Mouse (Mus musculus) left cerebral cortex, adult 6 months (tissue): ENCODE data around the gene Lgi1. TPM values are rescaled to one million over a fixed set of nuclear protein-coding genes. Genes with fewer than 3 reads are reported as not detected.

Experiments used
- long read RNA-seq, 2 experiments: library from polyadenylated mRNA; unstranded; transcript quantifications; one replicate each; pipeline ENCODE4 v2.0.0; 2019 to 2020
- polyA plus RNA-seq: library from polyadenylated mRNA; unstranded; fragments of <200 nt; fragmentation: Nextera tagmentation; gene quantifications from 2 replicates; pipeline ENCODE4 v1.2.3, GENCODE M21; 2021

Gene Lgi1
- polyA plus RNA-seq, result 53.6 and 77.5 TPM in 2 replicates
- long read RNA-seq, experiment 1, full-length matches to known transcripts, result 269 of 341 reads
- long read RNA-seq, experiment 1, partial matches to known transcripts, result 51 of 341 reads
- long read RNA-seq, experiment 1, other reads (novel, unspliced or antisense), result 21 of 341 reads
- long read RNA-seq, experiment 2, full-length matches to known transcripts, result 50 of 97 reads
- long read RNA-seq, experiment 2, partial matches to known transcripts, result 7 of 97 reads
- long read RNA-seq, experiment 2, other reads (novel, unspliced or antisense), result 40 of 97 reads

DNA sequence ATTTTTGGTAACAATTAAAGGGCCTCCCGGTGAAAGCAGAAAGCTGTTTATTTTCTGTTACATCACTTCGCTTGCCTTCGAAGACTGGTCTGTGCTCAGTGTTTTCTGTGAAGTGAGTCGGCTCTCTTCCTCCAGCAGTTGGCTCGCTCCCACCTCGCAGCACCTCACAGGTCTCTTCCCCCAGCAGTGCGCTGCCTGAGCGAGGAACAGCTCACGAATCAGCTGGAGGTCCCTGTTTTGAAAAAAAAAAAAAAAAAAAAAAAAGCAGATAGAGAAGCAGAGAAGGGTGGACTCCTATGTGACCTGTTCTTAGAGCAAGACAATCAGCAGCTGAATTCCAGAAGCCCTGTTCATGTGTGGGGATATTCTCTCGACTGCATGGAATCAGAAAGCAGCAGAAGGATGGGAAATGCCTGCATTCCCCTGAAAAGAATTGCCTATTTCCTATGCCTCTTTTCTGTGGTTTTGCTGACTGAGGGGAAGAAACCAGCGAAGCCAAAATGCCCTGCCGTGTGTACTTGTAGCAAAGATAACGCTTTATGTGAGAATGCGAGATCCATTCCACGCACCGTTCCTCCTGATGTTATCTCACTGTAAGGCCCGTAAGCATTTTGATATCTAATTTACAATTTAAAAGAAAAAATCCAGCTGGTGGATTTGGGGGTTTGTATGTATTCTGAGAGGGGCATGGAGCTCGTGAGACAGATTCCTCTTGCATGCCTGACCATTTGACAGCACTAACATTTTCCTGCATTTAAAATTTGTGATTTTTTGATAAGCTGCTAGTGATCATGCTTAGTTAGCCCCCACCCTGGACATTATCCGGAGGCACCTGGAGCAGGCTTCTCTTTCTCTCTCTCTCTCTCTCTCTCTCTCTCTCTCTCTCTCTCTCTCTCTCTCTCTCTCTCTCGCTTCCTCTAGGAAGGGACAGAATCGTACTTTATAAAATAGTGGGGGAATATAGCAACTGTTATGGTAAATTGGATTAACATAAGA, at the start of gene Lgi1:
Gene Lgi1, plus strand, starts transcription at position 32 of the 996 bp plus-strand sequence.

DNA sequence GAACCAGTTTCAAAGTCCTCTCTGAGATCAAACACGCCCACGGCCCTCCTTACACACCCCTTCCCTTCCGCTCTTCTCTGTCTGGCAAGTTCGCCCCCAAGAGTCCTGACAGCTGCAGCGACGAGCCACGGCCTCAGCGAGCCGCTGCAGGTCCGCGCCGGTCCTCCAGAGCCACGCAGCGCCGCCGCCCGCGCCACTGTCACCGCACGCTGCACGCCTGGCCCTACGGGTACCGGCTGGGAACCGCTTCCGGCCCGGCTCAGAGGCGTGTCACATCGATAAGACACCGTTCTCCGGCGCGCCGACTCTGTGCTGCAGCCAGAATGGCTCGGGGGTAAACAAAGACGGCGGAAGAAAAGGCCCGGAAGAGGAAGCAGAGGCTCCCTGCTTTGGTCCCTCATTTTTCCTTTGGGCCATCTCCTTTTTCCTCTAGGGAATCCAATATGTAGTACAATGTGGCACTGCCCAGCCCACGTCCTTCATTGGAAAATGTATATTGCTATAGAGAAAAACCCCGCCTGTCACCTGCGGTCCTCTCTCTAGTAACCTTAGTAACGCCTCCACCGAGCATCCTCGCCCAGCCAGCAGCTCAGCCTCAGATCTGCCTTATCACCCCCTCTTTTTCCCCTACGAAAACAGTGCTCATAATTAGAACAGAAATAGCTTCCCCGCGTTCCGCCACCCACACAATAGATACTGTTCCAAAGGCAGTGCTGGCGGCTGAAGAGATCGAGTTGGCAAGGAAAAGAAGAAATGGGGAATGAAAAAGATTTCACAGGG, 40.2 kb upstream of the Lgi1 start, which contains the start of gene Fra10ac1:
Gene Fra10ac1, minus strand, starts transcription at position 252 of the 780 bp plus-strand sequence.

Other genes with a start within 250 kb of the Lgi1 start
- 0.60 and 0.80 TPM in 2 replicates for gene Myof, start 221.0 kb upstream of the Lgi1 start, polyA plus RNA-seq
- gene Cep55, start 209.5 kb upstream of the Lgi1 start, polyA plus RNA-seq, result 0.11 and 0.22 TPM in 2 replicates
- gene Ffar4, start 167.5 kb upstream of the Lgi1 start, polyA plus RNA-seq, result 0.15 TPM in 1 of 2 replicates, not detected in the other
- 89.7 and 99.5 TPM in 2 replicates for gene Rbp4, start 139.3 kb upstream of the Lgi1 start, polyA plus RNA-seq
- gene Pde6c, start 131.8 kb upstream of the Lgi1 start, polyA plus RNA-seq, result 0.04 TPM in 1 of 2 replicates, not detected in the other
- gene Fra10ac1, start 40.4 kb upstream of the Lgi1 start, polyA plus RNA-seq, result 25.9 and 26.7 TPM in 2 replicates
- gene Slc35g1, start 131.4 kb downstream of the Lgi1 start, polyA plus RNA-seq, result 0.15 and 0.67 TPM in 2 replicates
- gene Plce1, start 216.6 kb downstream of the Lgi1 start, polyA plus RNA-seq, result 0.68 and 0.75 TPM in 2 replicates